Mouse (Mus musculus): ENCODE data around the gene Setd1a.
"Not testable (repeated sequence)": the region's sequence is repeated elsewhere in the genome, so short reads cannot be mapped to it uniquely, and the experiment has no call there.

The Setd1a gene

GRCm38 (mm10) chr7:127766851-127767609 is 9.4 kb upstream of the Setd1a start:
- DNase-seq: no peak

GRCm38 (mm10) chr7:127767671-127768345 is 8.7 kb upstream of the Setd1a start:
- DNase-seq: no peak

GRCm38 (mm10) chr7:127768346-127768996 is 8.0 kb upstream of the Setd1a start:
- no peak for DNase-seq

- peak; percentile 96 for DNase-seq
Measured at GRCm38 (mm10) chr7:127768997-127769593, 7.4 kb upstream of the Setd1a start.

DNA sequence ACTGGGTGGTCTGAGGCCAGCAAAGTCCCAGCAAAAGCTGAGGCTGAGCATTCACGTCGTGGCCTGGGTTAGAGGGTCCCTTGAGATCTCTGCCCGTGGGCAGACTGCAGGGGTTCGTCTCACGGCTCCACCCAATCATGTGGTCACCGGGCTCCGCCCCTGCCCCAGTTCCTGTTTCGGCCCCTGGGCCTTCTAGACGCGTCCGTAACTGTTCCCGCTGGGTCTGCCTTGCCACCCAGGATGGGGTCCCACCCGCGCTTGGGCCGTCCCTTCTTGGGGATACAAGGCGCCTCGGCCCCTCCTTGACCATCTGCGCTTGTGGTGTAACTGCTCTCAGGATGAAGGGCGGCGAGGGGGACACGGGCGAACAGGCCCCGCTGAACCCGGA is 6.8 kb upstream of the Setd1a start, which contains the start of gene Orai3:
Gene Orai3 (plus strand): TSS at position 165 of the 388 bp plus-strand sequence.
- DNase-seq: peak; percentile 93

DNA sequence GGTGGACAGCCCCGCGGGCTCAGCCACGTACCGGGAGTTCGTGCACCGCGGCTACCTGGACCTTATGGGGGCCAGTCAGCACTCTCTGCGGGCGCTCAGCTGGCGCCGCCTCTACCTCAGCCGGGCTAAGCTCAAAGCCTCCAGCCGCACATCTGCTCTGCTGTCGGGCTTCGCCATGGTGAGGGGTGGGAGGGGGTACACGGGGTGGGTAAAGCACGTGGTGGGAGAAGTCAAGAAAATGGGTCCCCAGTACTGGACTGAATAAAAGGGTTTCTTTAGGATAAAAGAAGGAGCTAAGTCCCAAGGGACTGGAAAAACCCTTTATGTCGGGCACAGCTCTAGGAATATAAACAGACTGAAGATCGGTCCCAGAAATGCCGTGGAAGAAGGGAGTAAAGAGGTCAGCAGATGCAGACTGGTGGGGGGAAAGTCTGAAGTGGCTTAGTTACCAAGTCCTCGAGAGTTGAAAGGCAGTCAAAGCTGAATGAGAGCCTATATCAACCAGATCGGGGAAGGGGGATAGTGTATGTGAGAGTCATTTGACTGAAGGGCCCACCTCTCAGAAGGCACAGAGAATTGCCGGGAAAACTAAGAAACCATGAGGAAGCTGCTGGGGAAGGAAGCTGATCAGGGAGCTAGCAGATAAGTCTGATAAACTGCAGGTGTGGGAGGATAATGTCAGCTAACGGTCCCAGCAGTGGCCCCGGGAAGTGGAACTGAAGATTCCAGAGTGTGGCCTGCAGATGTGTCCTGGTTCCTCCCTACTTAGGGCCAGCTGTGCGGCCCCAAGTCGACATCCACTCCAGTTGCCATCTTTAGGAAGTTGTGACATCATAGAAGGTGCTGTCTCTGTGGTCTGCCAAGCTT is 6.2 kb upstream of the Setd1a start:
- no peak for DNase-seq

DNA sequence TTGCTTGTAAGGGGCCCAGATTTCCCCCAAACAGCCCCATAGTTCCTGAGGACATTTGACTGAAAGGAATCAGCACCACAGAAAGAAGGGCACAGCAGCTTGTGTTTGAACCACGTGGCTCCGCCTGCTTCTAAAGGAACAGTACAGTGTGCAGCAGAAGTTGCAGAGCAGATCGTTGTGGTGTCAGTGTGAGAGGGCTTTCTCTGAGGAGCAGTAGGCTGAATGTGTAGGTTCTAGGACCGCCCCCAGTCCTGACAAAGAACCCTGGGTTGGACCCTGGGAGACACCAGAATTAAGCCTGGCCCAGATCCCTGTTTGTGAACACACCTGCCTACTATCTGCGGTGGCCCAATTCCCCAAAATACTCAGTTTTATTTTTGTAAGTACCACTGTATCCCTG is 5.2 kb upstream of the Setd1a start:
- no peak for DNase-seq

- no peak for DNase-seq
Measured at GRCm38 (mm10) chr7:127772080-127772479, 4.4 kb upstream of the Setd1a start.

DNA sequence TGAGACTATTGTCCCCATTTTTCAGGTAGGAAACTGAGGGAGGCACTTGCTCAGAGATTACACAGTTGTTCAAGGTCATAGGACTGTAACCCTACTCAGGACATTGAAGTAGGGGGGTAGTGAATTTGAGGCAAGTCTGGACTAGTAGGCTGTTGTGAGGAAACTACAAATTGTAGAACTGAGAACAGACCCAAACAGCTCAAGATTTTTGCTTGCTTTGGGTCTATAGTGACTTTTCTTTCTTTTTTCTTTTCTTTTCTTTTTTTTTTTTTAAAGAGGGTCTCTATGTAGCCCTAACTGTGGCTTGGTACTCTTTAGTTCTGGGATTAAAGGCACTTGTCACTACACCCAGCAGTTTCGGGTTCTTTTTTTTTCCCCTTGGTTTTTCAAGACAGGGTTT is 3.9 kb upstream of the Setd1a start:
- no peak for DNase-seq

DNA sequence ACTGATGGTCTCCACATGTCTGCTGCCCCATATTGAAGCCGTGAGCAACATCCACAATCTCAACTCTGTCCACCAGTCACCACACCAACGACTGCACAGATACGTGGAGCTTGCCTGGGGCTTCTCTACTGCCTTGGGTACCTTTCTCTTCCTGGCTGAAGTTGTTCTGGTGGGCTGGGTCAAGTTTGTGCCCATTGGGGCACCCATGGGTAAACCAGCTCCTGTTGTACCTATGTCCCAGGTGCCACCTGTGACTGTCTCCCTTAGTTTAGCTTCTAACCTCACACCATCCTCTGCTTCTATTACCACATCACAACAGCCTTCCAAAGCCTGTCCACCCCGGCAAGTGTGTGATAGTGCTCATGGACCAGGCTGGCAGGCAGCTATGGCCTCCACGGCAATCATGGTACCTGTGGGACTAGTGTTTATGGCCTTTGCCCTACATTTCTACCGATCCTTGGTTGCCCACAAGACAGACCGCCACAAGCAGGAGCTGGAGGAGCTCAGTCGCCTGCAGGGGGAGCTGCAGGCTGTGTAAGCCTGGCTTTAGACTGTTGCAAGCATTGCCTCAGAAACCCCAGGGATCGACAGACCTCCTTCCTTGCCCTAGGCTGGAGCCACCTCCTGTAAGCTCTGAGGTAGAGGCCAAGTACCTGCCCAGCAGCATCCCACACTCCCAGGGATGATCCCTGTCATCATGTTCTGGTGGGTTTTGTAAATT is 2.6 kb upstream of the Setd1a start:
- DNase-seq: peak; percentile 74

DNA sequence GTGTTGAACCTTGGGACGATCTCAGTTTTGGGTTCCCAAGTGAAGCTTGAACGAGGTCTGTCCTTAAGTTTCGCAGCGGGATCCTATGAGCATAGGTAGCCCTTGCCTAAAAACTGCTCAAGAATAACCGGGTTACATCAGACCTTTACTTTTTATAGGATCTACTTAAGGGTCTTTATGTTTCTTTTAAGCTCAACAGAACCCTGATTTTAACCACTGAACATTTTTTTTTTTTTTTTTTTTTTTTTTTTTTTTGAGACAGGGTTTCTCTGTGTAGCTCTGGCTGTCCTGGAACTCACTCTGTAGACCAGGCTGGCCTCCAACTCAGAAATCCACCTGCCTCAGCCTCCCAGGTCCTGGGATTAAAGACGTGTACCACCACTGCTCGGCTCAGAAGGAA is 633 bp upstream of the Setd1a start:
- DNase-seq: not testable (repeated sequence)

GRCm38 (mm10) chr7:127776878-127777473 is 506 bp downstream of the Setd1a start:
- DNase-seq: peak; percentile 98

GRCm38 (mm10) chr7:127777474-127778266 is 1.2 kb downstream of the Setd1a start:
- peak; percentile 71 for DNase-seq

DNA sequence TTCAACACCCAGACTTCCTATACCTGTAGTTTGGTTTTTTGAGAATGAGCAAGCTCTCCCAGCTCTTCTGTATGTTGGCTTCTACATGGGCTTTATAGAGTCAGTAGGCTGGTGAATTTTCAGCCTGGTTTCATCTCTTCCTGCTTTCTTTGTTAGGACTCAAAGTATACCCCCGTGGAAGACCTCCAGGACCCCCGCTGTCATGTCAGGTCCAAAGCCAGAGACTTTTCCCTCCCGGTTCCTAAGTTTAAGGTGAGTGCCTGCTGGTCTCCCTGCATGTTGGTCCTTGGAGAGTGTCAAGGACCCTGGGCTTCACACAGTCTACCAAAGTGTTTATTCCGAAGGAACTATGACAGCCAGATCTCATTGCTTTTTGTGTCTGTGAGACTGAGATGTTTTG is 1.9 kb downstream of the Setd1a start:
- no peak for DNase-seq

- DNase-seq: no peak
Measured at GRCm38 (mm10) chr7:127785308-127785707, 8.8 kb downstream of the Setd1a start, which contains the start of gene Gm49388. Gene Gm49388, plus strand, starts transcription at chr7:127785608.

DNA sequence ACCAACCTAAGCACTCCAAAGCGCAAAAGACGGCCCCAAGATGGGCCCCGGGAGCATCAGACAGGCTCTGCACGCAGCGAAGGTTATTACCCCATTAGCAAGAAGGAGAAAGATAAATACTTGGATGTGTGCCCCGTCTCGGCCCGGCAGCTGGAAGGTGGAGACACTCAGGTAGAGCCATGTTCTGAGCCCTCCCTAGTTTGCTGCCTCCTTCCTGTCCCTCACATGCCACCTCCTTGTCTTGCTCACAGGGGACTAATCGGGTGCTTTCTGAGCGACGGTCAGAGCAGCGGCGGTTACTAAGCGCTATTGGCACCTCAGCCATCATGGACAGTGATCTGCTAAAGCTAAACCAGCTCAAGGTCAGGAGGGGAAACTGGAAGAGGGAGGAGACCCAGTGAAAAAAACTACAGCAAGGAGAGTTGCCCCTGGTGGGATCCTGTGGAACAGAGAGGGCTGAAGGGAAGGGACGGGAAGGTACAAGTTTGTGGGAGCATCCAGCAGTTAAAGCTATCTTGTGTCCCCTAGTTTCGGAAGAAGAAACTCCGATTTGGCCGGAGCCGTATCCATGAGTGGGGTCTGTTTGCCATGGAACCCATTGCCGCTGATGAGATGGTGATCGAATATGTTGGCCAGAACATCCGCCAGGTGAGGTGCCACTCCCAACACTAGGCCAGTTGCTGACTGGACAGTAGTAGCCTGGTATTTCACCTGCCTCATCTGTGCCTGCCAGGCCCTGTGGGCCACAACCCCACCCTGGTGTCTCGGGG is 20.8 kb downstream of the Setd1a start:
- no peak for DNase-seq

- DNase-seq: no peak
Measured at GRCm38 (mm10) chr7:127798591-127798990, 22.1 kb downstream of the Setd1a start.

- no peak for DNase-seq
Measured at GRCm38 (mm10) chr7:127799211-127799610, 22.7 kb downstream of the Setd1a start.

GRCm38 (mm10) chr7:127799738-127800137 is 23.3 kb downstream of the Setd1a start:
- no peak for DNase-seq

Measured in kidney, adult 18-20 months (tissue).